Mouse (Mus musculus) C2C12 (cell line): Measurements from ENCODE around the gene Gm45062.

Source experiments
- CTCF ChIP-seq: IDR thresholded peaks from one replicate; pipeline ENCODE4 v1.5.1; 2011; ENCODE audit not compliant: control insufficient read depth, insufficient read depth, insufficient read length
- MYOG ChIP-seq: IDR thresholded peaks from one replicate; pipeline ENCODE4 v1.6.1; 2011; ENCODE audit not compliant: control insufficient read depth, insufficient read length; ENCODE audit errors: extremely low read depth
- USF1 ChIP-seq: IDR thresholded peaks from one replicate; pipeline ENCODE4 v1.6.1; 2011; ENCODE audit warnings: low read depth, mild to moderate bottlenecking, control low read depth, moderate library complexity

GRCm38 (mm10) chr6:8582377-8582776, 323.1 kb downstream of the Gm45062 start:
- TF ChIP-seq MYOG = no peak
- TF ChIP-seq CTCF = no peak
- no peak for TF ChIP-seq USF1
